Mouse (Mus musculus): ENCODE data around the gene Spo11. TPM values are rescaled to one million over a fixed set of nuclear protein-coding genes. Genes with fewer than 3 reads are reported as not detected.

Spo11 gene
- polyA plus RNA-seq, 1 experiment = 0.67 TPM

DNA sequence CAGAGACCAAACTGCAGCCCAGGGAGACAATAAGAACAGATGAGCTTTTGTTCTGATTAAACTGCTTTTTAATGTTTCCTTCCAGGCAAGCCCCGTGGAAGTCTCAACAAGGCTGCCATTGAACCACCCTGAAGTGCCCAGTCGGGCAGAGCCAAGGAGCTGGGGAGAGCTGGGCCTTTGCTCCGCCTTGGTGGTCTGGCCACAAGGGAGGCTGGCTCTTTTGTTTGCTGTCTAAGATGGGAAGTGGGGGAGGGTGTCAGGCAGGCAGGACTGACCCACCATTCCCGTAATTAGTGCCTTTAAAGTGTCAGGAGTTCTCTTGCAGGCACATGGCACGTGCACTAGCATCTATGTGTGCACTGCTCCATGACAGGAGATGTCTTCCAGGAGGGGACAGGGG, 18.9 kb upstream of the Spo11 start:
- Histone ChIP-seq H3K4me1 (ENCODE audit: control insufficient read depth, insufficient read depth, low read length) (no peaks in the 10 kb centered on the region), H3K27ac (ENCODE audit: insufficient read depth, low read length) (no peak overlapping the region), H3K4me3 (ENCODE audit: insufficient read depth, low read length) (no peak overlapping the region)
- no peak for TF ChIP-seq POLR2A (IDR thresholded peaks at IDR 0.05; ENCODE audit: extremely low read depth, insufficient read depth, low read length)

GRCm38 (mm10) chr2:172959006-172959768, 18.3 kb upstream of the Spo11 start:
- H3K27ac ChIP-seq (ENCODE audit: insufficient read depth, low read length) = no peak overlapping the region
- TF ChIP-seq POLR2A (IDR thresholded peaks at IDR 0.05; ENCODE audit: extremely low read depth, insufficient read depth, low read length) = no peak
- TF ChIP-seq CTCF (IDR thresholded peaks at IDR 0.05; ENCODE audit: extremely low read depth, insufficient read depth, low read length) = no peak
- no peak overlapping the region for H3K4me3 ChIP-seq (ENCODE audit: insufficient read depth, low read length)
- no peaks in the 10 kb centered on the region for H3K4me1 ChIP-seq (ENCODE audit: control insufficient read depth, insufficient read depth, low read length)

DNA sequence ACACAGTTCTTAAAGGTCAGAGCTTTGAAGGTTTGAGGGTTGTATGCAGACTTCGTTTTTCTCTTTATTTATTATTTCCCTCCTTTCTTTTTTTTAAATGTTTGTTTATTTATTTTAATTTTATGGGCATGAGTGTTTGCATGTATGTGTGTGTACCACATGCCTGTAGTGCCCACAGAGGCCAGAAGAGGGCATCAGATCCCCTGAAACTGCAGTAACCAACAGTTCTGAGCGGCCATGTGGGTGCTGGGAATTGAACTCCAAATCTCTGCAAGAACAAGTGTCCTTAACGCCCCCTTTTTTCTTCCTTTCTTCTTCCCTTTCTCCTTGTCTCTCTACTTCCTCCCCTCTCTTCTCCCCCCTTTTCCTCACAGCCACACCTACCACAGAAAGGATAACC, 17.1 kb upstream of the Spo11 start:
- TF ChIP-seq POLR2A (IDR thresholded peaks at IDR 0.05; ENCODE audit: extremely low read depth, insufficient read depth, low read length) = no peak
- no peaks in the 10 kb centered on the region for H3K4me1 ChIP-seq (ENCODE audit: control insufficient read depth, insufficient read depth, low read length)
- no peak overlapping the region for H3K27ac ChIP-seq (ENCODE audit: insufficient read depth, low read length)
- no peak overlapping the region for H3K4me3 ChIP-seq (ENCODE audit: insufficient read depth, low read length)

DNA sequence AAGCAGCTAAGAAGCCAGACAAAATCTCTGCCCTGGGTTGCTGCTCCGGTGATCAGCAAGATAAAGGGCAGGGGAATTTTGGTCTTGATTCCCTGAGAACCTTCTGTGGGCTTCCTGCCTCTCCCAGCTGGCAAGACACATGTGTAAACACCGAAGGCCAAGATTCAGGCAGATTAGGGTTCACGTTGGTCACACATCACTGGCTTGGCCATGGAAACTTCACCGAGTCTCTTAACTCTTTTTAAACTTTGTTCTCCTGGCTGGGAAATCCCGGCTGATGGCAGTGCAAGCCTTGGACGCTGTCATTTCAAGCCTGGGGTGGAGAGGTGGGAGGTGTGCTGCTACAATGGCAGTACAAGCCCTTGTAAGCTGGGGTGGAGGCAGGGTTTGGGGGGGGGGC, 16.3 kb upstream of the Spo11 start:
- no peak overlapping the region for H3K27ac ChIP-seq (ENCODE audit: insufficient read depth, low read length)
- H3K4me1 ChIP-seq (ENCODE audit: control insufficient read depth, insufficient read depth, low read length) = no peaks in the 10 kb centered on the region
- H3K4me3 ChIP-seq (ENCODE audit: insufficient read depth, low read length) = no peak overlapping the region
- TF ChIP-seq CTCF (IDR thresholded peaks at IDR 0.05; ENCODE audit: extremely low read depth, insufficient read depth, low read length) (no peak), POLR2A (IDR thresholded peaks at IDR 0.05; ENCODE audit: extremely low read depth, insufficient read depth, low read length) (no peak)

DNA sequence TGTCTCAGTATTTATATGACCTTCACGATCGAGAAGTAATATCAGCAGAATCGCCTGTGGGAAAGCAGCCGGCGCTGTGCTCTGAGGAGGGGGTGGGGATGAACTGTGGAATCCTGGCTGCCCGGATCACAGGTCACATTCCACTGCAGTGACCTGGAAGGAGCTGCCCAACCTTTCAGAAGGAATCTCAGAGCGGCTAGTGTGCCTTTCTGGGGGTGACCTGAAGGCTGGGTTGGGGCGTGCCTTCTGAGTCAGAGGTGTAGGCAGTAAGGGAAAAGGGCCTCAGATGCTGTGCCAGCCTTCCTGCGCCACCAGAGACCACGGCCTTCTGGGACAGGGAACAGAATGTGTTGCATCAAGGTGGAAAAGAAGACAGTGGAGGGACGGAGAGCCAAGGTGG, 12.3 kb upstream of the Spo11 start:
- no peaks in the 10 kb centered on the region for H3K4me1 ChIP-seq (ENCODE audit: control insufficient read depth, insufficient read depth, low read length)
- no peak overlapping the region for H3K27ac ChIP-seq (ENCODE audit: insufficient read depth, low read length)
- no peak overlapping the region for H3K4me3 ChIP-seq (ENCODE audit: insufficient read depth, low read length)
- TF ChIP-seq POLR2A (IDR thresholded peaks at IDR 0.05; ENCODE audit: extremely low read depth, insufficient read depth, low read length) = no peak
- TF ChIP-seq CTCF (IDR thresholded peaks at IDR 0.05; ENCODE audit: extremely low read depth, insufficient read depth, low read length) = no peak

DNA sequence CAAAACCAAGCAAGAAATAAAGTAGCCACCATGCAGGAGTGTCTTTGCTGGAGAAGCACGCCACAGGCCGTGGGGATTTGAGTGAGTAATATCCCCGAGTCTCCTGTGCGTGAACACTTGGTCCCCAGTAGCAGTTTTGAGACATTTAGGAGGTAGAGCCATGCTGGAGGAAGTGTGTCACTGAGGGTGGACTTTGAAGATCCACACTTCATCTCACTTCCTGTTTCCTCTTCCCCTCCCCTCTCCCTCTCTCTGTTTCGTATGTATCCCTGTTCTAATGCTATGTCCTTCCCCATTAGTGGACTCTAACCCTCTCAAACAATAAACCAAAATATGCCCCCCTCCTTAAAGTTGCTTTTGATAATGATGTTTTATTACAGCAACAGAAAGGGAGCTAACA, 11.0 kb upstream of the Spo11 start:
- TF ChIP-seq POLR2A (IDR thresholded peaks at IDR 0.05; ENCODE audit: extremely low read depth, insufficient read depth, low read length) = no peak
- TF ChIP-seq CTCF (IDR thresholded peaks at IDR 0.05; ENCODE audit: extremely low read depth, insufficient read depth, low read length) = no peak
- no peak overlapping the region for H3K4me3 ChIP-seq (ENCODE audit: insufficient read depth, low read length)
- H3K27ac ChIP-seq (ENCODE audit: insufficient read depth, low read length) = no peak overlapping the region
- no peaks in the 10 kb centered on the region for H3K4me1 ChIP-seq (ENCODE audit: control insufficient read depth, insufficient read depth, low read length)

GRCm38 (mm10) chr2:172971865-172972264, 5.6 kb upstream of the Spo11 start:
- Histone ChIP-seq H3K27ac (ENCODE audit: insufficient read depth, low read length) (no peak overlapping the region), H3K4me1 (ENCODE audit: control insufficient read depth, insufficient read depth, low read length) (no peaks in the 10 kb centered on the region), H3K4me3 (ENCODE audit: insufficient read depth, low read length) (no peak overlapping the region)
- TF ChIP-seq CTCF (IDR thresholded peaks at IDR 0.05; ENCODE audit: extremely low read depth, insufficient read depth, low read length) = no peak
- no peak for TF ChIP-seq POLR2A (IDR thresholded peaks at IDR 0.05; ENCODE audit: extremely low read depth, insufficient read depth, low read length)

DNA sequence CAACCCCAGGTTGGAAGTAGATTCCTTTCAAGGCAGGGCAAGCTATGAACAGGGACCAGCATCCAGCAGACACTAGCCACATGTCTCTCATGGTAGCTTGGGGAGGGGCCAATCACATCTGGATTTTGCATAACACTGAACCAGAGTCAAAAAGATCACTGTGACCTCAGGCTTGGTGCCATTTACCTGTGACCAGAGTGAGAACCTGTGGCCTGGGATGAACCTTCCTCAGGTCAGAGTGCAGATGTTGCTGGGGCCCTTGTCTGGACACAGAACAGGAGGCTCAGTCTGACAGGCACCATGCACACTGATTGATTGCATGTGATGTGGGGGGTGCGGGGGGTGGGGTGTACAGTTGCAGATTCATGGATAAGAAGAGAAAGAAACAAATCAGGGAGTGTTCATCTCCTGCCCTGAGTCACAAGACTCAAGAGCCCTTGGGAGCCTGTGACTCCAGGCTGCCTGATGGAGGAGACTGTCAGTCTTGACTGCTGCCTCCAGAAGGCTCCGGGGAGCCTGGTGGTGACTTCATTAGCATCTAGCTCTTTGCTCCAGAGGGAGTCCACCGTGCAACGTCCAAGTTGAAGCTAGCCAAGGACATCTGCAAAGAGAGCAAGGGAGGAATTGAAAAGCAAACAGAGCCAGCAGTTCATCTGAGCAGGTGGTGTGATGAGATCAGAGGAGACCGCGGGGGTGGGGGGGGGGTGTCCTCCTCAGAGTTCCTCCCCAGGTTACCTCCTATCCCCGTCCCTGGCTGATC, 3.5 kb upstream of the Spo11 start:
- Histone ChIP-seq H3K27ac (ENCODE audit: insufficient read depth, low read length) (no peak overlapping the region), H3K4me3 (ENCODE audit: insufficient read depth, low read length) (no peak overlapping the region), H3K4me1 (ENCODE audit: control insufficient read depth, insufficient read depth, low read length) (no peaks in the 10 kb centered on the region)
- TF ChIP-seq CTCF (IDR thresholded peaks at IDR 0.05; ENCODE audit: extremely low read depth, insufficient read depth, low read length) (no peak), POLR2A (IDR thresholded peaks at IDR 0.05; ENCODE audit: extremely low read depth, insufficient read depth, low read length) (no peak)

DNA sequence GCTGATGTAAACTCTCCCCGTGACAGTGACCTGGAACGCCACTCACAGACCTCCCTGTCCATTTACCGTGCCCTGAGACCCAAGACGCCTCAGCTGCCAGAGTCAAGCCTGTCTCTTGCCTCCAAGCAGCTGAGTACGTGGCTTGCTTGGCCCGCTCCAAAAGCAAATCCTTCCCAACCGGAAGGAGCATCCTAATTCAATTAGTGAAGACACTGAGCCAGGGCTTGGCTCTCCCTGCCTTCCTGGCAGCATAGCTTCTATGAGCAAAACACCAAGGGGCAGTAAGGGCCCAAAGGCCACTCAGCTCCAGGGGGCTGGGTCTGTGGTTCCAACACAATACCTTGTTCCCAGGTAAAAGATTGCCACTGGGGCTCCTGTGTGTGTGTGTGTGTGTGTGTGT, 2.8 kb upstream of the Spo11 start:
- no peak overlapping the region for H3K27ac ChIP-seq (ENCODE audit: insufficient read depth, low read length)
- no peak overlapping the region for H3K4me3 ChIP-seq (ENCODE audit: insufficient read depth, low read length)
- TF ChIP-seq CTCF (IDR thresholded peaks at IDR 0.05; ENCODE audit: extremely low read depth, insufficient read depth, low read length) (no peak), POLR2A (IDR thresholded peaks at IDR 0.05; ENCODE audit: extremely low read depth, insufficient read depth, low read length) (no peak)
- no peaks in the 10 kb centered on the region for H3K4me1 ChIP-seq (ENCODE audit: control insufficient read depth, insufficient read depth, low read length)

GRCm38 (mm10) chr2:172975159-172975558, 2.3 kb upstream of the Spo11 start:
- Histone ChIP-seq H3K4me3 (ENCODE audit: insufficient read depth, low read length) (no peak overlapping the region), H3K27ac (ENCODE audit: insufficient read depth, low read length) (no peak overlapping the region), H3K4me1 (ENCODE audit: control insufficient read depth, insufficient read depth, low read length) (no peaks in the 10 kb centered on the region)
- no peak for TF ChIP-seq CTCF (IDR thresholded peaks at IDR 0.05; ENCODE audit: extremely low read depth, insufficient read depth, low read length)
- TF ChIP-seq POLR2A (IDR thresholded peaks at IDR 0.05; ENCODE audit: extremely low read depth, insufficient read depth, low read length) = no peak

Data from cortical plate, adult 2 months (tissue).